Comparison of ENCODE assay signal across 9 mouse cellular contexts in genomic region chrX:36599656-36600055, GRCm38 (mm10). TPM values are rescaled to one million over a fixed set of nuclear protein-coding genes. Genes with fewer than 3 reads are reported as not detected.
DNase-seq lines count a peak whose midpoint lies in the region; ATAC-seq lines count a peak whose summit lies in the region.
"Had no signal": no experiment of that assay in that cellular context is flagged by ENCODE, and none has a peak within 500 bp of the region (broad histone marks: within the 10 kb centered on the region; RNA-seq: fewer than 3 reads in every experiment).

No protein-coding gene starts in this region.

- no peaks in the 10 kb centered on the region; the same call in 1 of the 2 replicates for H3K4me1 ChIP-seq in lung, embryonic 16.5 days (replicated peaks; ENCODE audit: control insufficient read depth, insufficient read depth, low read length)
- no peaks in the 10 kb centered on the region; the same call in 1 of the 2 replicates for H3K4me1 ChIP-seq in embryonic facial prominence, embryonic 12.5 days
- peaks cover 4% of the 10 kb centered on the region; the same call in 1 of the 2 replicates for H3K4me1 ChIP-seq in limb, embryonic 10.5 days
- peaks cover 5% of the 10 kb centered on the region for H3K4me1 ChIP-seq in neural tube, embryonic 15.5 days

- H3K27me3 ChIP-seq in lung, embryonic 16.5 days (ENCODE audit: control insufficient read depth, insufficient read depth, low read depth, low read length), result no peaks in the 10 kb centered on the region
- no peaks in the 10 kb centered on the region for H3K27me3 ChIP-seq in embryonic facial prominence, embryonic 12.5 days
- no peaks in the 10 kb centered on the region for H3K27me3 ChIP-seq in limb, embryonic 10.5 days (ENCODE audit: low read depth, poor library complexity, severe bottlenecking)
- no peaks in the 10 kb centered on the region for H3K27me3 ChIP-seq in neural tube, embryonic 15.5 days (replicated peaks)

- no peak overlapping the region; the same call in 1 of the 2 replicates for H3K9ac ChIP-seq in lung, embryonic 16.5 days (ENCODE audit: low read length)
- H3K9ac ChIP-seq in embryonic facial prominence, embryonic 12.5 days, result no peak overlapping the region
- peak overlapping the region; percentile 44 for H3K9ac ChIP-seq in neural tube, embryonic 15.5 days (replicated peaks)

- peak overlapping the region; percentile 53 for H3K4me2 ChIP-seq in lung, embryonic 16.5 days (ENCODE audit: low read depth, low read length)
- H3K4me2 ChIP-seq in embryonic facial prominence, embryonic 12.5 days (replicated peaks), result peak overlapping the region; percentile 52
- H3K4me2 ChIP-seq in neural tube, embryonic 15.5 days, result peak overlapping the region; percentile 59

- no peak for ATAC-seq in lung, embryonic 16.5 days (ENCODE audit: low read depth)
- ATAC-seq in embryonic facial prominence, embryonic 12.5 days (ENCODE audit: insufficient number of reproducible peaks, insufficient read depth, low FRiP score, low TSS enrichment), result 0 out of 2 replicates have a peak, but pooled peaks have one; percentile 44
- no peak for ATAC-seq in neural tube, embryonic 15.5 days (ENCODE audit: low FRiP score)

- H3K4me3 ChIP-seq in lung, embryonic 16.5 days (ENCODE audit: low read length), result peak overlapping the region; percentile 71
- H3K4me3 ChIP-seq in embryonic facial prominence, embryonic 12.5 days, result peak overlapping the region; percentile 62
- peak overlapping the region; percentile 69 for H3K4me3 ChIP-seq in limb, embryonic 10.5 days
- H3K4me3 ChIP-seq in neural tube, embryonic 15.5 days (replicated peaks), result peak overlapping the region; percentile 61

- no peaks in the 10 kb centered on the region for H3K9me3 ChIP-seq in lung, embryonic 16.5 days (ENCODE audit: control insufficient read depth, low read length)
- H3K9me3 ChIP-seq in embryonic facial prominence, embryonic 12.5 days, result no peaks in the 10 kb centered on the region
- H3K9me3 ChIP-seq in limb, embryonic 10.5 days (replicated peaks), result no peaks in the 10 kb centered on the region
- no peaks in the 10 kb centered on the region for H3K9me3 ChIP-seq in neural tube, embryonic 15.5 days (replicated peaks)

- H3K27ac ChIP-seq in lung, embryonic 16.5 days (ENCODE audit: low read length), result no peak overlapping the region
- peak overlapping the region; percentile 81 for H3K27ac ChIP-seq in embryonic facial prominence, embryonic 12.5 days
- H3K27ac ChIP-seq in limb, embryonic 10.5 days, result peak overlapping the region; percentile 94
- H3K27ac ChIP-seq in neural tube, embryonic 15.5 days (replicated peaks), result 0 out of 2 replicates have a peak overlapping the region, but pooled peaks have one; percentile 88
- H3K27ac ChIP-seq: macrophage had no signal

- no peak for DNase-seq in lung, postnatal 10 days
- peak; percentile 42 for DNase-seq in limb, embryonic 10.5 days (ENCODE audit: low spot score)
- DNase-seq in thymus, postnatal 36 days, result no peak
- DNase-seq in lung, postnatal 25 days (ENCODE audit: low spot score), result no peak
- no peak for DNase-seq in adrenal gland, postnatal 25 days

- WGBS in lung, embryonic 16.5 days, result 47% methylated on average over 3 of the region's 3 CpGs
- 25% methylated on average over 3 of the region's 3 CpGs for WGBS in embryonic facial prominence, embryonic 12.5 days
- 28% methylated on average over 3 of the region's 3 CpGs for WGBS in limb, embryonic 10.5 days
- WGBS in neural tube, embryonic 15.5 days, result 35% methylated on average over 3 of the region's 3 CpGs

- no peaks in the 10 kb centered on the region for H3K36me3 ChIP-seq in lung, embryonic 16.5 days (ENCODE audit: control insufficient read depth, insufficient read depth, low read length)
- peaks cover 7% of the 10 kb centered on the region; the same call in 1 of the 2 replicates for H3K36me3 ChIP-seq in embryonic facial prominence, embryonic 12.5 days
- H3K36me3 ChIP-seq in limb, embryonic 10.5 days, result peaks cover 37% of the 10 kb centered on the region
- H3K36me3 ChIP-seq in neural tube, embryonic 15.5 days, result no peaks in the 10 kb centered on the region

RNA-seq across cellular contexts. Expression of gene Pgrmc1, which starts 1.6 kb away (rescaled TPM):
- 238 and 246 TPM in 2 replicates for polyA plus RNA-seq in lung, embryonic 16.5 days (2015; fragmentation: Nextera tagmentation; extraction: Ambion mirVana)
- 343 and 364 TPM in 2 replicates for polyA plus RNA-seq in embryonic facial prominence, embryonic 12.5 days (2016; fragmentation: Nextera tagmentation; extraction: Ambion mirVana)
- 362 and 378 TPM in 2 replicates for polyA plus RNA-seq in limb, embryonic 10.5 days (2016; fragmentation: Nextera tagmentation; extraction: Ambion mirVana)
- 497 and 560 TPM in 2 replicates for polyA plus RNA-seq in neural tube, embryonic 15.5 days (2015; fragmentation: Nextera tagmentation; extraction: Ambion mirVana)
- total RNA-seq in adrenal gland, postnatal 25 days (2021), result 472 and 534 TPM in 2 replicates

RNA-seq across cellular contexts. Expression of gene Akap17b, which starts 45.5 kb away (rescaled TPM):
- 2.9 TPM in 2 replicates for polyA plus RNA-seq in lung, embryonic 16.5 days (2015; fragmentation: Nextera tagmentation; extraction: Ambion mirVana)
- 2.7 and 3.1 TPM in 2 replicates for polyA plus RNA-seq in embryonic facial prominence, embryonic 12.5 days (2016; fragmentation: Nextera tagmentation; extraction: Ambion mirVana)
- 2.3 and 2.5 TPM in 2 replicates for polyA plus RNA-seq in limb, embryonic 10.5 days (2016; fragmentation: Nextera tagmentation; extraction: Ambion mirVana)
- polyA plus RNA-seq in neural tube, embryonic 15.5 days (2015; fragmentation: Nextera tagmentation; extraction: Ambion mirVana), result 5.9 and 6.1 TPM in 2 replicates
- 9.7 and 11.1 TPM in 2 replicates for total RNA-seq in adrenal gland, postnatal 25 days (2021)
